Mouse (Mus musculus) forebrain, postnatal 0 days (tissue): ENCODE measurements around the gene Cep350. TPM values are rescaled to one million over a fixed set of nuclear protein-coding genes. Genes with fewer than 3 reads are reported as not detected.

Experiments used
- ATAC-seq: fragments of 200-750 bp; cut with Nextera tagmentation; 2 replicates; pipeline ENCODE4 v1.8.0; 2017; ENCODE audit warnings: mild to moderate bottlenecking, moderate library complexity
- DNase-seq: peaks from one replicate; pipeline ENCODE4 v3.0.0-alpha.2; 2015
- H3K27ac ChIP-seq: fragments of 300-500 bp; sonication (generic); 2 replicates; pipeline ENCODE4 v1.5.1; 2014; ENCODE audit warnings: low read depth, mild to moderate bottlenecking, antibody characterized with exemption, low read length, moderate library complexity, mixed read lengths
- H3K27me3 ChIP-seq: fragments of 300-500 bp; sonication (generic); 2 replicates; pipeline ENCODE4 v1.6.1; 2014; ENCODE audit warnings: mild to moderate bottlenecking, low read length, mixed read lengths; ENCODE audit not compliant: insufficient read depth
- H3K36me3 ChIP-seq: fragments of 300-500 bp; sonication (generic); 2 replicates; pipeline ENCODE4 v1.6.1; 2014; ENCODE audit warnings: mild to moderate bottlenecking, moderate library complexity; ENCODE audit not compliant: insufficient read depth
- H3K4me1 ChIP-seq: fragments of 300-500 bp; sonication (generic); 2 replicates; pipeline ENCODE4 v1.6.1; 2014; ENCODE audit warnings: antibody characterized with exemption; ENCODE audit not compliant: insufficient read depth
- H3K4me2 ChIP-seq: fragments of 300-500 bp; sonication (generic); 2 replicates; pipeline ENCODE4 v1.6.1; 2014; ENCODE audit warnings: low read depth, mild to moderate bottlenecking, moderate library complexity
- H3K4me3 ChIP-seq: fragments of 300-500 bp; sonication (generic); 2 replicates; pipeline ENCODE4 v1.5.1; 2014; ENCODE audit warnings: low read depth, low read length, mixed read lengths
- H3K9ac ChIP-seq: fragments of 300-500 bp; sonication (generic); 2 replicates; pipeline ENCODE4 v1.6.1; 2014; ENCODE audit warnings: mild to moderate bottlenecking
- H3K9me3 ChIP-seq: fragments of 300-500 bp; sonication (generic); 2 replicates; pipeline ENCODE4 v1.6.1; 2016; ENCODE audit warnings: low read length
- CTCF ChIP-seq: sonication (generic); IDR thresholded peaks from 2 replicates; pipeline ENCODE4 v1.5.1; 2016; ENCODE audit warnings: antibody characterized with exemption, control low read depth, low read depth
- WGBS: fragments of 180-500 bp; shearing (Covaris S2); extraction: QIAGEN DNeasy Blood & Tissue Kit; methylation state at CpG from one replicate; pipeline ENCODE4 v1.1.7; 2014; 5-methylcytosine and 5-hydroxymethylcytosine counted together
- polyA plus RNA-seq: library from polyadenylated mRNA; unstranded; fragments of >200 nt; fragmentation: Nextera tagmentation; extraction: Ambion mirVana; gene quantifications from 2 replicates; pipeline ENCODE4 v1.2.1, GENCODE M21; 2015
- total RNA-seq: library from RNA; depleted of rRNA; stranded (reverse); fragments of >200 nt; gene quantifications from 2 replicates; pipeline ENCODE4 v1.2.3, GENCODE M21; 2014

Cep350 gene
- total and polyA plus RNA-seq, 2 experiments from 2014 or later: 10.1 to 34.1 TPM

DNA sequence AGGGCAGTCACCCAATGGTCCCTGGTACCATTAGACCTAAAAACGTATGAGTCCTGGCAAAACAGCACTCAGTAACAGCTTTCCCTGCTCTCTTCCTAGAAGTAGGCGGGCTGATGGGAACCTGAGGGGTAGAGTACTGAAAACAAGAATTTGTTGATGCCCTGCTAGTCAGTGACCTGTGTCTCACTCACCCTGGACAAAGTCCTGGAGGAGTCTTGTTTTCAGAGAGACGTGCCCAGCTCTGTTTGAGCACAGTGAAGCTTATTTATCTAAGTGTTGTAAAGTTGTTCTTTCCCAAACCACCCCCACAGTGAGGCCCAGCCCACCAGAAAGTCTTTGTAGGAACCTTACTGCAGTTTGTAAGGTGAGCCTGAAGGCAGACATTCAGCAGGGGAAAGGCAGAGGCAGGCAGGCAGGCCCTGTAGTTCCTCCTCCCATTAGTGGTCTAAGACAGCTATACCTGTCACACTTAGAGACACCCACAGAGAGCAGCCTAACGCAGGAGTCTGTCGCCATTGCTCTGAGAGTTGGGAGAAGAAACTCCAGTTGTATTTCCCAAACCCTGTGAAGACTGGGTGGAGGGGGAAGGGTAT is 146.2 kb downstream of the Cep350 start:
- Histone ChIP-seq H3K36me3 (no peaks in the 10 kb centered on the region), H3K4me3 (no peak overlapping the region), H3K9me3 (peaks cover 2% of the 10 kb centered on the region; the same call in 1 of the 2 replicates), H3K9ac (no peak overlapping the region), H3K4me1 (no peaks in the 10 kb centered on the region), H3K4me2 (no peak overlapping the region), H3K27ac (no peak overlapping the region), H3K27me3 (no peaks in the 10 kb centered on the region)
- no peak for TF ChIP-seq CTCF
- DNase-seq (no peak), ATAC-seq (no peak)
- 62% methylated on average over 5 of the region's 5 CpGs for WGBS

DNA sequence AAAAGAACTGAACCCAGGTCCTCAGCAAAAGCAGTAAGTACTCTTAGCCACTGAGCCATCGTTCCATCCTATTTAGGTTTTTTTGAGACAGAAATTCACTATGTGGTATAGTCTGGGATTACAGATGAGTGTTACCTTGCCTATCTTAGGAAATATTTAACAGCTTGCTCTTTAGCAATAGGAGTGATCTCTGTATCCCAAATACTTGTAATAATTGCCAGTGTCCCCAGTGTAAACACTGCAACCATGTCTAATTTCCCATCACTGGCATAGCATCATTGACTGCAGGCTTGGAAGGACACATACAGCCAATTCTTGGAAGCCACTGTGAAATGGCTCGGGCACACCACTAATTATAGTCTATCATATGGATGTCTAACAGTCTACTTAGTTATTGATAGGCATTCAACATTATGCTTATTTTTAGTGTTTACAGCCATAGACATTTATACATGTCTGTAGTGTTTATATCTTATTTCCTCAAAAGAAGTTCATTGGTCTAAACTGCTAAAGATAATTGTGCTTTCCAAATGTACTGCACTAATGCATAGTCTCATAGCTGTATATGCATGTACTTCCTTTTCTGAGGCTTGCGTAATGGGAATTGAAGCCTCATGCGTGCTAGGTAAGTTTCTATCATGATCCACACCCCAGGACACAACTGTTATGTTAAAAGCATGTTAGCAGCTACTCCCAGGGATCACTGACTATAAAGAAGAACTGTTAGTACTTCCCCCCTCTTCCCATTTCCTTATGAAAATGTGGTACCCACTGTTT is 146.9 kb downstream of the Cep350 start:
- DNase-seq: no peak
- Histone ChIP-seq H3K27ac (no peak overlapping the region), H3K4me2 (no peak overlapping the region), H3K36me3 (no peaks in the 10 kb centered on the region), H3K4me1 (no peaks in the 10 kb centered on the region), H3K27me3 (no peaks in the 10 kb centered on the region), H3K9me3 (peaks cover 3% of the 10 kb centered on the region; the same call in 1 of the 2 replicates), H3K4me3 (no peak overlapping the region), H3K9ac (no peak overlapping the region)
- WGBS: 88% methylated on average over 4 of the region's 4 CpGs
- no peak for ATAC-seq
- TF ChIP-seq CTCF: no peak

DNA sequence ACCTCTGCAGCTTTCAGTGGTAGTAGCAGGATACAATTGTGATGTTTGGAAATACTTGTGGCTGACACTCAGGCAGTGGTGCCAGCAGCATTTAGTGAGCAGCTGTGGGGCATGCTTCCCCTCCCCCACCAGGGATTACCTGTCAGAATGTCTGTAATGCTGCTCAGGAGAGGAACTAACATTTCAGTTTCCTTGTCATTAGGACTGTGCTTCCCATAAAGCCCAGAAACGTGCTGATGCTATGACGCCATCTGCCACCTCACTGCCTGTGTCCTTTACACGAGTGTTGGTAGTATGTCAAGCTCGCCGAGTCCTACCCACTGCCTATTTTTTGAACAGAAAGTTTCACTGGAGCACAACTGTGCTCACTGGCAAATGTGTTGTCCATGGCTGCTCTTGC is 152.4 kb downstream of the Cep350 start:
- WGBS: 83% methylated on average over 5 of the region's 5 CpGs

DNA sequence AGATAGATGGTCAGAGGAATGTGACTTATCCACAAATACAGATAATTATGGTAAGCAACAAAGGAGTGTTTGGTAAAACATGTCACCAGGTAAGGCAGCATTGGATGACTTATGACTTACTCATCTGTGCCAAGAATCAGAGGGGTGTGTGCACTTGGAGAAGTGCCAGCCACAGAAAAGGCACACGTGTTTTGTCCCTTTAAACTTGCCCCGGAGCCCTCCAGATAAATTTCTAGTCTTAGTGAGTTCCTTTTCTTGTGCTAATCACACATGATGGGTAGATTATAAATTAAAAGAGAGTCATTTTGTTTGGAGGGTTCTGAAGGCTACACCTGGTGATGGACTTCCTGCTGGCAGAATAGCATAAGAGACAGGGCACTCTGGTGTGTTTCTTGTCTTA is 156.9 kb downstream of the Cep350 start:
- Histone ChIP-seq H3K4me3 (no peak overlapping the region), H3K9ac (no peak overlapping the region), H3K4me2 (no peak overlapping the region), H3K27ac (no peak overlapping the region), H3K4me1 (peaks cover 6% of the 10 kb centered on the region; the same call in 1 of the 2 replicates), H3K9me3 (no peaks in the 10 kb centered on the region), H3K27me3 (no peaks in the 10 kb centered on the region), H3K36me3 (no peaks in the 10 kb centered on the region)
- ATAC-seq (no peak), DNase-seq (no peak)
- no peak for TF ChIP-seq CTCF
- WGBS: 42% methylated on average over 2 of the region's 2 CpGs

More for the DNA sequence above, 152.4 kb downstream of the Cep350 start:
- H3K9me3 ChIP-seq: peaks cover 3% of the 10 kb centered on the region; the same call in 1 of the 2 replicates
- H3K27me3 ChIP-seq: no peaks in the 10 kb centered on the region
- H3K4me1 ChIP-seq: no peaks in the 10 kb centered on the region
- H3K36me3 ChIP-seq: no peaks in the 10 kb centered on the region
- no peak overlapping the region for H3K27ac ChIP-seq
- DNase-seq: no peak
- no peak for ATAC-seq
- H3K4me2 ChIP-seq: no peak overlapping the region
- no peak for TF ChIP-seq CTCF
- no peak overlapping the region for H3K4me3 ChIP-seq
- no peak overlapping the region for H3K9ac ChIP-seq

DNA sequence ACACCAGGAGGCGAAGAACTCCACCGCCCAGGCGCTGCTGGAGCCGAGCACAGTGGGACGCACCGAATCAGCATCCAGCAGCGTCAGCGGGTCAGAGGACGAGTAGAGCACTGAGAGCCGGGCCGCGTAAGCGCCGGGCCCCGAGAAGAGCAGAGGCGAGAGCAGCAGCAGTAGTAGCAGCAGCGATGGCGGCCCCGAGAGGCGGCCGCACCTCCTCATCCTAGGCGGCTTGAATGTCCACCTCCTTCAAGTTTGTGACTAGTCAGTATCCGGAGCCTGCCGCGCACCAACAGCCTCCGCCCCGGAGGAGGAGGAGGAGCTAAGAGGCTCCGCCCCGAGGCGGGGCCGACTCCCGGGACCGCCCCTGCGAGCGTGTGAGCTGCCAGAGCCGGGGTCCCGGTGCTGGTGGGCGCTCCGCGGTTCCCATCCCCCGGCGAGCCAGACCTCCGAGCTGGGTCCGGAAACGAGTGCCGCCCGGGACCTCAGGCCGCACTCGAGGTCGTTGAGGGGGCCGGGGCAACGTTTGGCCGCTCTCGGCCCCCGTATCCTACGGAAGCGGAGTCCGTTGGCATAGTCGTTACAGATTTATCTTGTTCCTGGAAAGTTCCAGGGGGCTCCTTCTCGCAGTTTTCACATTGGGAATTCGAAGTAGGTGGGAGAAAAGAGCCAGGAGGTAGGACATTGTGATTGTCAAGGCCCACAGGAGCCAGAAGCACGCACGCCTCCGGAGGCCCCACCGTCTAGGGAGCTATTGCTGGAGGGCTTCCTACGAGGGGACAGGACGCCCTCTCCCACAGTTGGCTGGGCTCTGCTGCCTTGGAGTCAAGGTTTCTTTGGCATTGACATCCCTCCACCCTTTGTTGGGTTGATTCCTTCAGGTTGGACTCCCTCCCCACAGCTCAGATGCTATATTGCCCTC is 160.2 kb downstream of the Cep350 start, which contains the start of gene Qsox1:
Gene Qsox1 (minus strand): TSS at position 309 of the 919 bp plus-strand sequence.
- ATAC-seq (peak; percentile 97), DNase-seq (peak; percentile 92)
- H3K27me3 ChIP-seq: no peaks in the 10 kb centered on the region
- no peak for TF ChIP-seq CTCF
- no peaks in the 10 kb centered on the region for H3K9me3 ChIP-seq
- H3K4me2 ChIP-seq: peak within 1 kb of the TSS; percentile 74
- H3K36me3 ChIP-seq: no peaks in the 10 kb centered on the region
- H3K4me3 ChIP-seq: peak within 1 kb of the TSS; percentile 85
- peak within 1 kb of the TSS; percentile 5; the same call in 1 of the 2 replicates for H3K27ac ChIP-seq
- 1% methylated on average over 67 of the region's 67 CpGs for WGBS
- H3K9ac ChIP-seq: peak within 1 kb of the TSS; percentile 75
- H3K4me1 ChIP-seq: peaks cover 6% of the 10 kb centered on the region; the same call in 1 of the 2 replicates

DNA sequence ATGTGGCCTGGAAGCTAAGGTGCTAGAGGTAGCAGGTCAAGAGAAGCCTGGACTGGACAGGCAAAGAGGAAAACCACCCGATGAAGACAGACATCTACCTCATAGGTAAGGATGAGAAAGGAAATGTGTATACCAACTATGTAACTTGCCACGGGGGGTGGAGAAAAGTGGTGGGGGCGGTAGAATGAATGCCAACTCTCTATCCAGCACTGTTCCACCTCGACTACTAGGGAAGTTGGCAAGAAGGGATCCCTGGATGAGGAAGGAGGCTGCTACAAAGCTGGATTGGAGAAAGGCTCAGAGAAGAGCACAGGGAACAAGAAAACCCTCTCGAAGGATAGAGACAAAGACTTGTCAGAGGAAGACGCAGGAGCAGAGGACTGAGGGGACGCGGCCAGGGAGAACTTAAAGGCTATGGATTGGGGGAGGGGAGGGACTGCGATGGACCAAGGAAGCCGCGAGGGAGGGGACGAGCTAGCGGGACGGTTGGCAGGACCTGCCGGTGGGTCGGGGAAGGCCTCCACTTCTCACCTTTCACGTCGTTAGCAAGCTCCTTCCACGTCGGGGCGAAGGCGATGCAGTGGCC is 161.0 kb downstream of the Cep350 start:
- H3K4me1 ChIP-seq: peaks cover 6% of the 10 kb centered on the region; the same call in 1 of the 2 replicates
- peak overlapping the region; percentile 85 for H3K4me3 ChIP-seq
- ATAC-seq: no peak; the same call in 1 of the 2 replicates
- no peaks in the 10 kb centered on the region for H3K36me3 ChIP-seq
- H3K4me2 ChIP-seq: peak overlapping the region; percentile 74
- H3K9ac ChIP-seq: peak overlapping the region; percentile 75
- no peak for TF ChIP-seq CTCF
- no peaks in the 10 kb centered on the region for H3K9me3 ChIP-seq
- no peaks in the 10 kb centered on the region for H3K27me3 ChIP-seq
- WGBS: 5% methylated on average over 22 of the region's 22 CpGs
- DNase-seq: no peak
- H3K27ac ChIP-seq: peak overlapping the region; percentile 5; the same call in 1 of the 2 replicates
